In genomic region chr14:27166751-27167150, GRCm38 (mm10) we compare ENCODE assay signal across 8 mouse cellular contexts. TPM values are rescaled to one million over a fixed set of nuclear protein-coding genes. Genes with fewer than 3 reads are reported as not detected.
DNase-seq lines count a peak whose midpoint lies in the region; ATAC-seq lines count a peak whose summit lies in the region.

No protein-coding gene starts in this region.

- peak overlapping the region; percentile 50; the same call in 1 of the 2 replicates for H3K27ac ChIP-seq in heart, embryonic 11.5 days (ENCODE audit: low read depth, low read length)

- H3K27me3 ChIP-seq in heart, embryonic 11.5 days (ENCODE audit: control insufficient read depth, insufficient read depth, low read length): peaks cover 10% of the 10 kb centered on the region; the same call in 1 of the 2 replicates

- H3K9ac ChIP-seq in heart, embryonic 11.5 days (ENCODE audit: low read depth, low read length): no peak overlapping the region

- H3K9me3 ChIP-seq in heart, embryonic 11.5 days (replicated peaks; ENCODE audit: control insufficient read depth, low read length): no peaks in the 10 kb centered on the region

- H3K36me3 ChIP-seq in heart, embryonic 11.5 days (ENCODE audit: control insufficient read depth, insufficient read depth, low read length): no peaks in the 10 kb centered on the region

- peaks cover 28% of the 10 kb centered on the region for H3K4me1 ChIP-seq in heart, embryonic 11.5 days (ENCODE audit: control insufficient read depth, insufficient read depth, low read length)

- 73% methylated on average over 8 of the region's 8 CpGs for WGBS in heart, embryonic 11.5 days (ENCODE audit: insufficient replicate concordance)

- H3K4me3 ChIP-seq in heart, embryonic 11.5 days (ENCODE audit: low read depth, low read length): no peak overlapping the region

- intact Hi-C loops in heart, postnatal 14 days (cut with DNase I): no loop called here
- intact Hi-C loops in left cerebral cortex, postnatal 4 days (cut with DNase I): no loop called here

- ATAC-seq in heart, embryonic 11.5 days (replicated peaks; ENCODE audit: insufficient number of reproducible peaks, low FRiP score, low TSS enrichment): 0 out of 2 replicates have a peak, but pooled peaks have one; percentile 16

- H3K4me2 ChIP-seq in heart, embryonic 11.5 days: no peak overlapping the region

- DNase-seq in heart, postnatal 14 days: no peak
- peak; percentile 77 for DNase-seq in brain, embryonic 18.5 days (ENCODE audit: low read depth, low spot score)
- DNase-seq in heart, postnatal 4 days: peak; percentile 55
- peak; percentile 79 for DNase-seq in left cerebral cortex, postnatal 4 days
- DNase-seq in urinary bladder, adult 18-20 months (ENCODE audit: low spot score in 2 of 2): no peak
- DNase-seq in T-cell, adult 2 months (ENCODE audit: low spot score): no peak
- DNase-seq in adrenal gland, postnatal 10 days: no peak

RNA-seq across cellular contexts. Expression of gene Arhgef3, which starts 52.1 kb away (rescaled TPM):
- 10.1 and 12.5 TPM in 2 replicates for polyA plus RNA-seq in heart, embryonic 11.5 days (2014; fragmentation: Nextera tagmentation; extraction: Ambion mirVana)
- 10 to 100 TPM; 30.6 to 32.1 TPM for total RNA-seq in heart, postnatal 14 days (2021)
- total RNA-seq in heart, postnatal 4 days (2021): 10 to 100 TPM; 30.5 to 31.9 TPM
- total RNA-seq in left cerebral cortex, postnatal 4 days (2021): 10 to 100 TPM; 20.1 to 20.9 TPM
- 10 to 100 TPM; 36.5 to 37.3 TPM for total RNA-seq in adrenal gland, postnatal 10 days (2021)

Comparison
In these comparisons a context has a peak if more than half of its experiments do, and no peak if none do; other contexts are left out.
1. DNase-seq: peak in brain, embryonic 18.5 days (single experiment), heart, postnatal 4 days (single experiment) and left cerebral cortex, postnatal 4 days (single experiment); none in heart, postnatal 14 days (0 of 2), urinary bladder, adult 18-20 months (0 of 2), T-cell, adult 2 months (single experiment) and adrenal gland, postnatal 10 days (single experiment).